Mouse (Mus musculus): ENCODE results near the gene Ptk7. TPM values are rescaled to one million over a fixed set of nuclear protein-coding genes. Genes with fewer than 3 reads are reported as not detected.

The Ptk7 gene
- total RNA-seq (2021), result 1 to 10 TPM; 3.3 to 4.1 TPM

DNA sequence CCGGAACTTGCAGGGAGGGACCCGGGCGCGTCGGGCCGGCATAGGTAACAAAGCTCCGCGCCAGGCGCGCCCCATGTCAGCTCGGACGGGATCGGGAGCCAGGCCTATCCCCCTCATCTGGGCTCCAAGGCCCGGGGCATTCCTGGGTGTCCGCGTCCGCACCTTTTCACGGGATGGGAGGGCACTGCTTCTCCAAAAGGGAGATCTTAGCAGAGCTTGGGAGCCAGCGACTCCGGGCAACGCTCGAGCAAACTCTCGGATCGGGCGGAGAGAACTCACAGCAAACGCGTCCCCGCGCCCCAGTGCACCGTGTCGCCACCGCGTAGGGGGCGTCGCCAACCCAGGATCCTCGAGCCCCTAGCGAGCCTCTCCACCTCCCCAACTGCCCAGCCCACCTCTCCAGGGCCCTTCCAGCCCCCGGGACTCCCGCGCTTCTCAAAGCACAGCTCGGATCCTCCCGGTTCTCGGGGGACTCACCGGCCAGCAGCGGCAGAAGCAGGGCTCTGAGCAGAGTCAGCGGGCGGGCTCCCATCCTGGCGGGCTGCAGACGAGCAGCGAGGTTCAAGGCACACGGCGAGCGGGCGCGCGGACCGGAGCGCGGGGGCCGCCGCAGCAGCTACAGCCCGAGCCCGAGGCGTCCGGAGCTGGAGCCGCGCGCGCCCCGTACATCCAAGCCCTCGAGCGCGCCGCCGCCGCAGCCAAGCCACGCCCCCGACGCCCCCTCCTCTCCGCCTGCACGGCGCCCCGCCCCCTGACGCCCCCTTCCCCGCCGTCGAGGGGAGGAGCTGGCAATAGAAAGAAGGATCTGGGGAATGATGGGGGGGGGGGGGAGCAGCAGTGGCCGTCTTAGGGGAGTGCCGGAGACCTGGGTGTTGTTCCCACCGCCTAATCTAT is at the start of gene Ptk7:
Gene Ptk7, minus strand, starts transcription at position 714 of the 894 bp plus-strand sequence.
- intact Hi-C loops (cut with DNase I), result no loop called here
- no peak for DNase-seq (ENCODE audit: low spot score)

DNA sequence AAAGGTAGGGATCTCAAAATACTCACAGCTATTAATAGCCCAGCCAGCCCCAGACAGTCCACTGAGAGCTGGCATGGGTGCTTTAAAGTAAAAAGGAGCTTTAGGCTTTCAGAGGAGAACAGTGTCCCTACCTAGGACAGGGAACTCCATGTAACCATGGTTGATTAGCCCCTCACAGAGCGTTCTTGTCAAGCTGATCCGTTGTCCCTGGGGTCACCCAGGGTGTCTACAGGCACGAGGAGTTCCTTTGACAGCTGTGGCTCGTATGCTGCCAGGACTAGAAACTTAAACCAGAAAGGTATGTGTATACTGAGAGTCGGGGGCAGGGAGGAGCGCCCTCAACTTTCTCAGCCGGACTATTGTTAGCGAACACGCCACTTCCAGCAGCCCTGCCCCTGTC is 49.6 kb upstream of the Ptk7 start:
- intact Hi-C loops (cut with DNase I), result no loop called here
- no peak for DNase-seq (ENCODE audit: low spot score)

GRCm38 (mm10) chr17:46678416-46678815 is 49.1 kb upstream of the Ptk7 start, which contains the start of gene Mea1:
TSS of gene Mea1 (plus strand) at chr17:46678793.
- intact Hi-C loops (cut with DNase I), result no loop called here
- no peak for DNase-seq (ENCODE audit: low spot score)

- intact Hi-C loops (cut with DNase I), result no loop called here
- DNase-seq (ENCODE audit: low spot score), result no peak
These were observed 45.4 kb upstream of the Ptk7 start for GRCm38 (mm10) chr17:46674530-46675283.

DNA sequence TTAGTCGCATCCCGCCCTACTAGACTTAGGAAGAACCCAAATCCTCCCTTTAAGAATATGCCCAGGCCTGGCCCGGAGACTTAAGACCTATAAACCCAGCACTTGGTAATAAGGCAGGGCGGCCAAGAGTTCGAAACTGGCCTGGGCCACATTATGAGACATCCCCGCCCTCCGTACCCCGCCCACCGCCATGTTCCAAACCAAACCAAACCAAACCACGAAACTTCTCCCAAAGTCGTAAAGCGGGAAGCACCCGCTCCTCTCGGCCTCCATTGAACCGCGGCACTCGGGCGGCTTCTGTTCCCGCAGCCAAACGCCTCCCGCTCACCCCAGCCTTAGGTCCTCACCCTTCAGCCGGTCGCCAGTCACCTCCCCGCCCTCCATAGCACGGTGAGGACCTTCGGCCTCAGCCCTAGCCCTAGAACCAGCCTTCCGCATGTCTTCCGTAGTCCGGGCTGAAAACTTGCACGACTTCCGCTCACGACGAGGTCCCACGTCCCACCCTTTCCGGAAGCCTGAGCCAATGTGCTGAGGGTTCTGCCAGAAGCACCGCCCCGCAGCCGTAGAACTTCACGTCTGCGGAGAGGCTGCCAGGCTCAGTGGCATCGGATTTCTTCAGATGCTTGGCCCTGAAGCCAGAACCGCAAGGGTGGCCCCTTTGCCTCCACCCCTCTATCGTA is 44.7 kb upstream of the Ptk7 start, which contains the start of gene Rrp36:
Gene Rrp36, minus strand, starts transcription at position 503 of the 680 bp plus-strand sequence.
- intact Hi-C loops (cut with DNase I), result no loop called here

DNA sequence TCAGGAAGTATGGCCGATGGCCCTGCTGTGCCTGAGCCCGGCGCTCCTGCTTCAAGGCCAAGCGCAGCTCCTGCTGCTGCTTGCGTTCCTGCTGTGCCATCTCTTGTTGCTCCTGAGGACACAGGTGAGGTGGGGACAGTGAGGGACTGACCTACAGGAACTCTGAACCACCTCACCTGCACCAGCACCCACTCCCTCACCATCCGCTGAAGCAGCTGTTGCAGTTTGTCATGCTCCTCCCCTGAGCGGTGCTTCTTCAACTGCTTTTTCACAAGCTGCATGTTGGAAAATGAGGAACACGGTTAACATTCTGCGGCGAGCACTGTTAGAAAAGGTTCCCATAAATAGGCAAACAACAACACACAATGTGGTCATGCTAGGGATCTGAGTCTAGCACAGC is 40.6 kb upstream of the Ptk7 start:
- intact Hi-C loops (cut with DNase I), result no loop called here
- DNase-seq (ENCODE audit: low spot score), result no peak

More for the DNA sequence above, 44.7 kb upstream of the Ptk7 start, which contains the start of gene Rrp36:
- peak; percentile 85 for DNase-seq (ENCODE audit: low spot score)

DNA sequence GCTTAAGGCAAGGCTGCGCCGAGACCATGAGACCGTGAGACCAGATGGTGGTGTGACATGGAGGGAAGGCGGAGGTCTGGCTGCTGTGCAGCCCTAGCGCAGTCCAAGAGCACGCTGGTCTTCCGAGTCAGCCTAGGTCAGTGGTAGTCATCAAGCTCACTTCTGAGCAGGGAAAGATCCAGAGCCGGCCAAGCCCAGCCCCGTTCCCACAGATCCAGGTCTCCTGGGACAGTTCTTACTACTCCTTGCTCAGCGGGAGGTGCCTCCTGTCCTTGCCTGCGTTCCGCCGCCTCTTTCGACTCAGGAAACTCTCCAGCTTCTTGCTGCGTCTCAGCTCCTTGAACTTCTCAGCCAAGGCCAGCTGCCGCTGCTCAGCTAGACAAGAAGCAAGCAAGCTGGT is 38.4 kb upstream of the Ptk7 start:
- intact Hi-C loops (cut with DNase I), result no loop called here

DNA sequence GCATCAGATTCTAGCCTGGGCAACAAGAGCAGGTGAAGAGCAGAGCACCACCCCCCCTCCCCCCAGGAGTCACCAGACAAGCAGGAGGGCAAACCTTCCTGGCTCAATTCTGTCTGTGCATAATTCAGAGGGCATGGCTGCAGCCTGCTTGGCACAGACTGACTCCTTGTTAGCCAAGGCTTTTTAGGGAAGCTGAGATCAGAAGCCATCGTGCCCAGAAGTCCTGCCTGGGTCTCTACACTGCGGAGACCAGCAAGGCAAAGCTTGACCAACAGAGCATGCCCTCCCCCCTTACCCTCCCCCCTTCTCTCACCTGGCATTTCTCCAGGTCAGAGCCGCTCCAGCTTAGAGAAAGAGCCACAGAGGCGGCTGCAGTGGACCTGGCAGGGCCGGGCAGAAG is 33.4 kb upstream of the Ptk7 start:
- no peak for DNase-seq (ENCODE audit: low spot score)
- intact Hi-C loops (cut with DNase I), result no loop called here

More for the DNA sequence above, 38.4 kb upstream of the Ptk7 start:
- DNase-seq (ENCODE audit: low spot score), result peak; percentile 28

DNA sequence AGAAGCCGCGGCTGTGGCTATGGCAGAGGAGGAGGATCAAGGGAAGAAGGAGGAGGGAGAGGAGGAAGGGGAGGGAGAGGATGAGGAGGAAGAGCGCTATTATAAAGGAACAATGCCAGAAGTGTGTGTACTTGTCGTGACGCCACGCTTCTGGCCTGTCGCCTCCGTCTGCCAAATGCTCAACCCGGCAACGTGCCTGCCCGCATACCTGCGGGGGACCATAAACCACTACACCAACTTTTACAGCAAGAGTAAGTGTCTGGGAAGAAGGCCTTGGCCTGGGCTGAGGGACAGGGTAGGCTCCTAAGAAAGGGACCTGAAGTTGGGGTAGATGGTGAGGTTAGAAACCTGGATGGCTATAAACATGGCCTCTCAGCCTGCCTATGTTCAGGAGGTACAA is 32.7 kb upstream of the Ptk7 start:
- no peak for DNase-seq (ENCODE audit: low spot score)

GRCm38 (mm10) chr17:46661351-46661750 is 32.0 kb upstream of the Ptk7 start:
- intact Hi-C loops (cut with DNase I), result no loop called here
- DNase-seq (ENCODE audit: low spot score), result no peak

More for the DNA sequence above, 32.7 kb upstream of the Ptk7 start:
- intact Hi-C loops (cut with DNase I), result no loop called here

- no peak for DNase-seq (ENCODE audit: low spot score)
- intact Hi-C loops (cut with DNase I), result no loop called here
These were observed 26.8 kb upstream of the Ptk7 start for GRCm38 (mm10) chr17:46656054-46656453.

DNA sequence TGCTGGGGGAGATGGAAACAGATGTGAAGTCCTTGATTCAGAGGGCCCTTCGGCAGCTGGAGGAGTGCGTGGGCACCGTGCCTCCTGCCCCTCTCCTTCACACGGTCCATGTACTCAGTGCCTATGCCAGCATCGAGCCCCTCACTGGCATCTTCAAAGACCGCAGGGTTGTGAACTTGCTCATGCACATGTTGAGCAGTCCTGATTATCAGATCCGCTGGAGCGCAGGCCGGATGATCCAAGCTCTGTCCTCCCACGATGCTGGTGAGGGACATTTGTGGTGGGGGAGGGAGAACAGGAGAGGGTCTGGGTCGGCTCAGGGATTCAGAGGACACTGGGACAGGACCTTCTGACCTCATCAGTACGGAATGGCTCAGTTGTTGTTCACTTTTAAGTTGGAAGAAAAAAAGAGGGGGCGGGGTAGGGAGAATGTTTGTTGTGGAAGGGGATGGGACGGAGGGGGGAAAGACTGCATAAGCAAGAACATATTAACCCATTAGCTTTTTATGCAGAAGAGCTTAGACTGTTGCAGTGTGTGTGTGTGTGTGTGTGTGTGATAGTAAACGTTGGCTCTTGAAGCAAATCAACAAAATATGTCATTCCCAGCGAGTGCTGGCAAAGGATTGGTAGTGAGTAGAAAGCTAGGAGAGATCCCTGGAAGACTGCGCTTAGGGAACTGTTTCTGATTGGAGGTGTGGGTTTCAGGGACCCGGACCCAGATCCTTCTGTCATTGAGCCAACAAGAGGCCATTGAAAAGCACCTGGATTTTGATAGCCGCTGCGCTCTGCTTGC is 22.6 kb upstream of the Ptk7 start:
- intact Hi-C loops (cut with DNase I), result no loop called here
- no peak for DNase-seq (ENCODE audit: low spot score)

GRCm38 (mm10) chr17:46651292-46651691 is 22.0 kb upstream of the Ptk7 start:
- intact Hi-C loops (cut with DNase I), result no loop called here
- no peak for DNase-seq (ENCODE audit: low spot score)

GRCm38 (mm10) chr17:46650232-46651031 is 21.1 kb upstream of the Ptk7 start, which contains the start of gene Cul7:
TSS of gene Cul7 (plus strand) at chr17:46650337.
- DNase-seq (ENCODE audit: low spot score), result peak; percentile 91
- intact Hi-C loops (cut with DNase I), result no loop called here

- no peak for DNase-seq (ENCODE audit: low spot score)
- intact Hi-C loops (cut with DNase I), result loop anchor here (2.0 kb wide), 1 partner anchor 31 kb away; the partner anchor contains the start of gene Klhdc3
These were observed 20.5 kb upstream of the Ptk7 start for GRCm38 (mm10) chr17:46649811-46650210.

DNA sequence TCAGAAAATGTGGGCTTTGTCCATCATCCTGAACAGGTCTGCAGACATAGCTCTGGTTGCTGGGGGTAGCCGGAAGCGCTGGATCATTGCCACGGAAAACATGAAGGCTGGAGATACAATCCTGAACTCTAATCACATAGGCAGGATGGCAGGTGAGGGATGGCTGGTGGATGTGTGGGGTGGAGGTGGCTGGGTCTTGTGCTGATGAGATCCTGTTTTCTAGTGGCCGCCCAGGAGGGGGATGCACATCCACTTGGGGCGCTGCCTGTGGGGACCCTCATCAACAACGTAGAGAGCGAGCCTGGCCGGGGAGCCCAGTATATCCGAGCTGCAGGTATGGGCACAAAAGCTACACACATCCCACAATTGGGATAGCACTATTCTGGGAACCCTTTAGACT is 19.1 kb upstream of the Ptk7 start:
- no peak for DNase-seq (ENCODE audit: low spot score)
- intact Hi-C loops (cut with DNase I), result loop anchor here (2.0 kb wide), 1 partner anchor 32 kb away; the partner anchor contains the start of gene Klhdc3

DNA sequence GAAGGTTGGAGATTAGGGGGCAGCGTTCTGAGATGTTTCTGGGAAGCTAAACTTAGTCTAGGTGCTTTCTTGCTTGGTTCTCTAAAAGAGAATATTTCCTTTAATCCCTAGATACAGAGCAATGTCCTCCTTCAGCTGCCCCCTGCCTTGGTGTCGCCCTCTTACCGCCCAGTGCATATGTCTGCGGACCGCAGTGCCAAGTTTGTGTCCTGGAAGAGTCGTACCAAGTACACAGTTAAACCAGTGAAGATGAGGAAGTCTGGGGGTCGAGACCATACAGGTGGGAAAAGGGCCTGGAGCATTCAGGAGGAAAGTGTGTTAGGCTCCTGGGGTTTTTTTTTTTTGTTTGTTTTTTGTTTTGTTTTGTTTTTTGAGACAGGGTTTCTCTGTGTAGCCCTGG is 18.0 kb upstream of the Ptk7 start:
- intact Hi-C loops (cut with DNase I), result loop anchor here (2.0 kb wide), 1 partner anchor 66 kb away; no protein-coding TSS in a partner anchor

GRCm38 (mm10) chr17:46646322-46646662 is 17.0 kb upstream of the Ptk7 start:
- intact Hi-C loops (cut with DNase I), result loop anchor here (2.0 kb wide), 1 partner anchor 67 kb away; no protein-coding TSS in a partner anchor

More for the DNA sequence above, 18.0 kb upstream of the Ptk7 start:
- no peak for DNase-seq (ENCODE audit: low spot score)

More at GRCm38 (mm10) chr17:46646322-46646662, 17.0 kb upstream of the Ptk7 start:
- DNase-seq (ENCODE audit: low spot score), result no peak

Data from heart, postnatal 25 days (tissue).